Mouse (Mus musculus) lung, embryonic 14.5 days (tissue): Measurements from ENCODE around the gene Creld1. TPM values are rescaled to one million over a fixed set of nuclear protein-coding genes. Genes with fewer than 3 reads are reported as not detected.

Experiments used
- ATAC-seq: fragments of 200-750 bp; cut with Nextera tagmentation; 2 replicates; pipeline ENCODE4 v1.8.0; 2017; ENCODE audit warnings: mild to moderate bottlenecking, moderate TSS enrichment, moderate library complexity; ENCODE audit not compliant: insufficient read depth
- DNase-seq: peaks from one replicate; pipeline ENCODE4 v3.0.0-alpha.2; 2015
- H3K27ac ChIP-seq: fragments of 300-500 bp; sonication (generic); 2 replicates; pipeline ENCODE4 v1.5.1; 2014; ENCODE audit warnings: low read depth, mild to moderate bottlenecking, moderate library complexity
- H3K27me3 ChIP-seq: fragments of 300-500 bp; sonication (generic); 2 replicates; pipeline ENCODE4 v1.6.1; 2014; ENCODE audit warnings: low read length, control low read depth; ENCODE audit not compliant: insufficient read depth
- H3K36me3 ChIP-seq: fragments of 300-500 bp; sonication (generic); 2 replicates; pipeline ENCODE4 v1.6.1; 2014; ENCODE audit warnings: control low read depth; ENCODE audit not compliant: insufficient read depth
- H3K4me1 ChIP-seq: fragments of 300-500 bp; sonication (generic); 2 replicates; pipeline ENCODE4 v1.6.1; 2014; ENCODE audit warnings: antibody characterized with exemption, control low read depth; ENCODE audit not compliant: insufficient read depth
- H3K4me2 ChIP-seq: fragments of 300-500 bp; sonication (generic); 2 replicates; pipeline ENCODE4 v1.6.1; 2014; ENCODE audit warnings: mild to moderate bottlenecking
- H3K4me3 ChIP-seq: fragments of 300-500 bp; sonication (generic); 2 replicates; pipeline ENCODE4 v1.5.1; 2014; ENCODE audit warnings: low read depth, low read length
- H3K9ac ChIP-seq: fragments of 300-500 bp; sonication (generic); 2 replicates; pipeline ENCODE4 v1.6.1; 2014
- H3K9me3 ChIP-seq: fragments of 300-500 bp; sonication (generic); 2 replicates; pipeline ENCODE4 v1.6.1; 2016; ENCODE audit warnings: low read depth, low read length, control low read depth
- CTCF ChIP-seq: IDR thresholded peaks from 2 replicates; pipeline ENCODE4 v1.5.1; 2016; ENCODE audit warnings: antibody characterized with exemption, low read depth
- WGBS: fragments of 180-500 bp; shearing (Covaris S2); extraction: QIAGEN DNeasy Blood & Tissue Kit; methylation state at CpG from one replicate; pipeline ENCODE4 v1.1.7; 2014; 5-methylcytosine and 5-hydroxymethylcytosine counted together
- polyA plus RNA-seq: library from polyadenylated mRNA; unstranded; fragments of >200 nt; fragmentation: Nextera tagmentation; extraction: Ambion mirVana; gene quantifications from 2 replicates; pipeline ENCODE4 v1.2.1, GENCODE M21; 2014

The Creld1 gene
- polyA plus RNA-seq, 1 experiment from 2014 or later = 20.7 TPM

GRCm38 (mm10) chr6:113480555-113481373 is 2.3 kb upstream of the Creld1 start:
- H3K36me3 ChIP-seq = no peaks in the 10 kb centered on the region
- DNase-seq (peak; percentile 36), ATAC-seq (no peak)
- H3K27me3 ChIP-seq = peaks cover 22% of the 10 kb centered on the region
- H3K4me3 ChIP-seq = no peak overlapping the region
- no peak overlapping the region for H3K9ac ChIP-seq
- 50% methylated on average over 18 of the region's 18 CpGs for WGBS
- no peak overlapping the region for H3K27ac ChIP-seq
- no peak overlapping the region for H3K4me2 ChIP-seq
- H3K4me1 ChIP-seq = no peaks in the 10 kb centered on the region
- H3K9me3 ChIP-seq = no peaks in the 10 kb centered on the region
- TF ChIP-seq CTCF = no peak

- ATAC-seq = peak; percentile 44
- TF ChIP-seq CTCF = no peak
- 3% methylated on average over 65 of the region's 65 CpGs for WGBS
Measured at GRCm38 (mm10) chr6:113482477-113483099, 509 bp upstream of the Creld1 start.

GRCm38 (mm10) chr6:113483729-113484128 is 632 bp downstream of the Creld1 start:
- Histone ChIP-seq H3K4me2 (peak overlapping the region; percentile 77), H3K27me3 (peaks cover 22% of the 10 kb centered on the region), H3K36me3 (0 out of 2 replicates have a peak, but pooled peaks cover 2% of the 10 kb centered on the region), H3K4me3 (peak overlapping the region; percentile 46), H3K4me1 (no peaks in the 10 kb centered on the region), H3K9ac (peak overlapping the region; percentile 62), H3K27ac (peak overlapping the region; percentile 81), H3K9me3 (no peaks in the 10 kb centered on the region)
- 9% methylated on average over 10 of the region's 10 CpGs for WGBS
- ATAC-seq = peak; percentile 54; the same call in 1 of the 2 replicates
- TF ChIP-seq CTCF = no peak
- peak; percentile 40 for DNase-seq

More at GRCm38 (mm10) chr6:113482477-113483099, 509 bp upstream of the Creld1 start:
- Histone ChIP-seq H3K9me3 (no peaks in the 10 kb centered on the region), H3K27ac (peak overlapping the region; percentile 81), H3K4me2 (peak overlapping the region; percentile 77), H3K36me3 (no peaks in the 10 kb centered on the region), H3K4me3 (peak overlapping the region; percentile 46), H3K4me1 (no peaks in the 10 kb centered on the region), H3K9ac (peak overlapping the region; percentile 62), H3K27me3 (peaks cover 22% of the 10 kb centered on the region)
- peak; percentile 44 for DNase-seq

GRCm38 (mm10) chr6:113487125-113487576 is 4.1 kb downstream of the Creld1 start:
- Histone ChIP-seq H3K4me2 (no peak overlapping the region), H3K4me3 (no peak overlapping the region), H3K9ac (no peak overlapping the region), H3K9me3 (no peaks in the 10 kb centered on the region), H3K27me3 (peaks cover 8% of the 10 kb centered on the region), H3K4me1 (no peaks in the 10 kb centered on the region), H3K27ac (no peak overlapping the region), H3K36me3 (0 out of 2 replicates have a peak, but pooled peaks cover 3% of the 10 kb centered on the region)
- 47% methylated on average over 7 of the region's 7 CpGs for WGBS
- DNase-seq (peak; percentile 52), ATAC-seq (no peak)
- no peak for TF ChIP-seq CTCF

GRCm38 (mm10) chr6:113489410-113489809 is 6.3 kb downstream of the Creld1 start:
- 89% methylated on average over 14 of the region's 14 CpGs for WGBS
- H3K9me3 ChIP-seq = no peaks in the 10 kb centered on the region
- ATAC-seq = no peak
- H3K4me2 ChIP-seq = no peak overlapping the region
- H3K27me3 ChIP-seq = 0 out of 2 replicates have a peak, but pooled peaks cover 2% of the 10 kb centered on the region
- no peak for TF ChIP-seq CTCF
- H3K27ac ChIP-seq = no peak overlapping the region
- no peaks in the 10 kb centered on the region for H3K4me1 ChIP-seq
- H3K36me3 ChIP-seq = 0 out of 2 replicates have a peak, but pooled peaks cover 3% of the 10 kb centered on the region
- DNase-seq = no peak
- H3K4me3 ChIP-seq = no peak overlapping the region
- no peak overlapping the region for H3K9ac ChIP-seq

- H3K27me3 ChIP-seq = peaks cover 20% of the 10 kb centered on the region
- no peaks in the 10 kb centered on the region for H3K4me1 ChIP-seq
- 0 out of 2 replicates have a peak, but pooled peaks cover 3% of the 10 kb centered on the region for H3K36me3 ChIP-seq
- no peaks in the 10 kb centered on the region for H3K9me3 ChIP-seq
- no peak for ATAC-seq
- H3K4me2 ChIP-seq = no peak overlapping the region
- H3K9ac ChIP-seq = no peak overlapping the region
- 68% methylated on average over 24 of the region's 24 CpGs for WGBS
- TF ChIP-seq CTCF = no peak
- no peak for DNase-seq
- no peak overlapping the region for H3K27ac ChIP-seq
- no peak overlapping the region for H3K4me3 ChIP-seq
Measured at GRCm38 (mm10) chr6:113492101-113492864, 9.2 kb downstream of the Creld1 start.
